Mouse (Mus musculus): Measurements from ENCODE around the gene Kifc3. TPM values are rescaled to one million over a fixed set of nuclear protein-coding genes. Genes with fewer than 3 reads are reported as not detected.
"Not testable (repeated sequence)": the region's sequence is repeated elsewhere in the genome, so short reads cannot be mapped to it uniquely, and the experiment has no call there.

The Kifc3 gene
- 94.1 and 104 TPM in 2 replicates for total RNA-seq (2021)
- long read RNA-seq, experiment 1, transcript Kifc3-201 (20 exons, 3,277 nt) = major isoform, 23 of 123 reads
- long read RNA-seq, experiment 1, partial matches to known transcripts = 11 of 123 reads
- long read RNA-seq, experiment 1, other reads (novel, unspliced or antisense) = 86 of 123 reads
- long read RNA-seq, experiment 2, transcript Kifc3-201 (20 exons, 3,277 nt) = major isoform, 26 of 122 reads
- long read RNA-seq, experiment 2, partial matches to known transcripts = 7 of 122 reads
- long read RNA-seq, experiment 2, other reads (novel, unspliced or antisense) = 86 of 122 reads

GRCm38 (mm10) chr8:95202649-95203275 is at the start of gene Kifc3:
TSS of gene Kifc3 (minus strand) at chr8:95202812.
- DNase-seq = peak; percentile 73

DNA sequence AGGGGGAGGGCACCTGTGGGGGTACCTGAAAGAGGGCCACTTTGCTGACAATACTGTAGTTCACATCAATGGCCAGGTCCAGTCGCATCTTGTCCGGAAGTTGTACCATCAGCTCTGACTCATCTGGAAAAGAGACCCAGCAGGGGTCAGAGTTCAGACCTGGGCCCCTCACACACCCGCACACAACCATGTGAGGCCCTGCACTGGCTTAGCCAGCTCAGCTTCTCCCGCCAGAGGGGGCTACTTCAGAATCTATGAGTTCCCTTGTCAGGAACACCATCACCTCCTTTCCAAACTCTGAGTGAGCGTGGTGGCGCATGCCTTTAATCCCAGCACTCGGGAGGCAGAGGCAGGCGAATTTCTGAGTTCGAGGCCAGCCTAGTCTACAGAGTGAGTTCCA is 49.4 kb upstream of the Kifc3 start:
- DNase-seq = no peak

GRCm38 (mm10) chr8:95249847-95250246 is 47.2 kb upstream of the Kifc3 start:
- no peak for DNase-seq

GRCm38 (mm10) chr8:95247277-95247676 is 44.7 kb upstream of the Kifc3 start:
- DNase-seq = no peak

- peak; percentile 66 for DNase-seq
Observed at GRCm38 (mm10) chr8:95245180-95245579, 42.6 kb upstream of the Kifc3 start.

DNA sequence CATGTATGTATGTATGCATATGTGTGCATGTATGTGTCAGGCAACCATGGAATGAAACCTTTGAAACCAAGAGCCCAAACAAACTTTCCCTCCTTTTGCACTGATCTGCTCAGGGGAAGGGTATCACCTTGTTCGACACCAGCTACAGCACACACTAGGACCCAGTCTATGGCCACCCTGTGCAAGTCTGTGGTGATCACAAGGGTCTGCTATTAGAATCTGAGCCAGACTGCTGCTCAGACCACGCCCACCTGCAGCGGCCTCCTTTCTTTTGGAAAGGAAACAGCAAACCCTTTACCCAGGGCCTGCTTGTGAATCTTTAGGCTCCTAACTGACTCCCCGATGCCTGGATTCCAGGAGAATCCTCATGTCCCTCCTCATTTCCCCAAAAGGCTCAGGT is 41.2 kb upstream of the Kifc3 start:
- no peak for DNase-seq

GRCm38 (mm10) chr8:95242826-95243571 is 40.4 kb upstream of the Kifc3 start:
- DNase-seq = peak; percentile 81

GRCm38 (mm10) chr8:95242099-95242825 is 39.6 kb upstream of the Kifc3 start:
- DNase-seq = no peak

DNA sequence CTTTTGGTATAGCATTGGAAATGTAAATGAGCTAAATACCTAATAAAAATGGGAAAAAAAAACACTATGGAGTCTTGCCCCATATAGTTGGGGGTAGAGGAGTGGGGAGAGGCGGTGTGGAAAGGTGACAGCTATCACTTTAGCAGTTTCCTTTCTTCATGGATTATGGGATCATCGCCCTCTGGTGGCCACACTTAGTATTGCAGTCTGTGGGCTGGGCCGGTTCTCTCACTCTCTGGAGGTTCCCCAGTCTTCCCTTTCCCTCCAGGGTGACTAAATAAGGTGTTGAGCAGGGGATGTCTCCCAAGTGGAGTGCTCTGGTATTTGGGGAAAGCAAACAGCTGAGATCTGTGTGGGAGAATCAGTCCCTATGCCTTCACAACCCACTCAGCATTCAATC is 33.1 kb upstream of the Kifc3 start:
- peak; percentile 86 for DNase-seq

GRCm38 (mm10) chr8:95230086-95230485 is 27.5 kb upstream of the Kifc3 start:
- DNase-seq = not testable (repeated sequence)

DNA sequence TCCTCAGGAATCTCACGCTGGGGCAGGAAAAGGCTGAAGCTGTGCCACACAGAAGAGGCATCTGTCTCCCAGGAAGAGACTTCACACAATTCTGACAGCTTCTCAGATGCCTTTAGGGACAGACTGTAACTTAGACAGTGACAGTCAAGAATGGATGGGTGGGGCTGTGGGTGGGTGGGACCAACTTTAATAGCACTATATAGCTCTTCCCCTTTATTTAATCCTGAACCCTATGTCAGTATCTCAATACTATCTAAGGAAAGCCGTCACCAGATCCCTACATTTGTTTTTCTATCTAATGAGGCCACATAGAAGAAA is 24.5 kb upstream of the Kifc3 start:
- no peak for DNase-seq

- peak; percentile 53 for DNase-seq
Observed at GRCm38 (mm10) chr8:95226251-95227150, 23.9 kb upstream of the Kifc3 start.

DNA sequence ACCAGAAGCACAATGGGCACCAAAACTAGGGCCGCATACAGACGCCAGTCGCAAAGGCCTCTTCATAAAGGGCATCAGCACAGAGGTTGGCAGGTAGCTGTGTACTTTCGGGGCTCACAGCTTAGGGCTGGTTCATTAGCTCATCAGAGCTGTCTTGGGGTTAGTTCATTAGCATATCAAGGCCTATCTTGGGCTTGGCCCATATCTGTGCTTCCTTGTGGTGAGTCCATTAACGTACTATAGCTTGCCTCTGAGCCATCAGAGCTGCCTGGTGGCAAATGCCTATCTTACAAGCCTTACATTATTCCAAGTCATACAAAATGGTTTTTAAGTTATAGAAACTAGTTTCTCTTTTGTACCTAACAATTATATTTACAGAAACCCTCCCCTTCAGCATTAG is 21.4 kb upstream of the Kifc3 start:
- DNase-seq = no peak

DNA sequence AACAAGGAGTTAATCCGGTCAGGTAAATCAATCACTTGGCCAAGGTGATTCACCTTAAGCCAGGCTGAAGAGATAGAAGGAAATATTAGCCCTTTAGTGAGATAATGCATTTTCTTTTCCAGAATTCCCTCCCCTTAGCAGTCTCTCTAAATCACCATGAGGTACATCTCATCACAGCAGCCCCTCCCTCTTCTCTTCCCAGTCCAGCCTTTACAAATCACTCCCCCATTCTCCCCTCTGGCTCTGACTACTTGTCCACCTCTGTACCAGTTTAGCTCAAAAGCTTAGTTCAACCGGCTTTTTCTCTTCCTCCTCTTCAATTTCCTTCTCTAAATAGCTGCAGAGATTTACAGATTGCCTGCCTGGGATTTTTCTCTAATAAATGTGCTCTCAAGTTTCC is 18.4 kb upstream of the Kifc3 start:
- DNase-seq = no peak

- DNase-seq = peak; percentile 35
Observed at GRCm38 (mm10) chr8:95220571-95220998, 18.0 kb upstream of the Kifc3 start.

DNA sequence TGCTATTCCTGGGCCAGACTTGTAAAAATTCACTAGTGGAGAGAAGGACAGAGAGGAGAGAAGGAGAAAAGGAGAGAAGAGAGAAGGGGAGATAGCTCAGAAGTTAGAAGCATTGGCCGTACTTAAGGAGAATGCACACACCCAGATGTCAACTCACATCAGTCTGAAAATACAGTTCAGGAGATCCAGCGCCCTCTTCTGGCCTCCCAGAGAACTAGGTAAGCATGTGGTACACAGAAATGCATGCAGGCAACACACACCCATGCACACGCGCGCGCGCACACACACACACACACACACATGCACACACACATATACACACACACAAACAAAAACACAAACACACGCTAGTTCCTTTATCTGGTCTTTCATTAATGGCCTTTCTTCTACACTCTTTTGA is 17.0 kb upstream of the Kifc3 start:
- DNase-seq = peak; percentile 39

GRCm38 (mm10) chr8:95215709-95216360 is 13.2 kb upstream of the Kifc3 start:
- peak; percentile 39 for DNase-seq

DNA sequence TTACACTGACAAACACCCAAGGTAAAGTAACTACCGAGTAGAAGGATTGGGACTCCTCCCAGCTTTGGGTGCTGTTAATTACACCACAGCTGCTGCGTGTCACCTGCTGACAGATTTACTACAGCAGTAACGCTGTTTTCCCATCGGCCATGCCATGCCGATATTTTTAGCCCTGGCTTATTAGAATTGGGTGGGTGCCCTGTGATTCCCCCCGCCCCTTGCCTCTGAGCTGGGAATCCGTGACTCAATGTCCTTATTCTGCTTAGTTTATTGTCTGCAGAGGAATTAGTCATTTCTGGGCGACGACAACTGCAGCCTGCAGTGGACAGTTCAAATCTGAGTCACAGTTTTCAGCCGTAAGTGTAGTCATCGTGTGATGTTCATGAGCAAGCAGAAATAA is 7.3 kb upstream of the Kifc3 start:
- peak; percentile 76 for DNase-seq

DNA sequence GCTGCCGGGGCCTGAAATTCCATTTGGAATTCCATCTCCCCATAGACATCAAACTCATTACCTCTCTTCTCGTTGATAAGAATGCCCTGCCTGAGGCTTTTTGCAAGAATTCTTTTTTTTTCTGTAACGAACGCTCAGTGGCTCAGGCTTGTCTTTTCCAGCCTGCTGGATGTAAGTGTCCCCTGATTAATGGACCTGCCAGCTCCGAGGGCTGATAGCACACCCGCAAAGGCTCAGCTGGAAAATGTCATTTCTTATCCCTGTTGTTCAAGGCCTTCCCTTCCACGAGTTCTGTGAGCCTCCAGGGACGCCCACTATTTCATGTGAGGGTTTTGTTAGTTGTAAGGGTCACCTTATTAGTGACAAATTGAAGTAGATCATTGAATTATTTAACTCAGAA is 3.3 kb upstream of the Kifc3 start:
- DNase-seq = peak; percentile 63

DNA sequence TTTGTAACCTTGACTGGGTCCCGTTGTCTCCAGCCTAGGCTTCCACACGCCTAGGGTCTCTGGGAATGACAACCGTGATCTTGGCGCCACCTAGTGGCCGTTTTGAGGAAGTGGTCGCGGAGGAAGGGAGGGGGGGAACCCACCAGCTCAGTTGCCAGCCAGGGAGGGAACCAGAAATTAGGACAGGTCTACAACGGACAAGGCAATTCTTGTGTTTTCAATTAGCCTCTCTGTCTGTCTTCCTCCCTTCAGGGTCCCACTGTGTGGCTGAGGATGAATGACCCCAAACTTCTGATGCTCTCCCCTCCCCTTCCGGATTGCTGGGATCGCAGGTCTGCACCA is 1.4 kb upstream of the Kifc3 start:
- DNase-seq = peak; percentile 87

DNA sequence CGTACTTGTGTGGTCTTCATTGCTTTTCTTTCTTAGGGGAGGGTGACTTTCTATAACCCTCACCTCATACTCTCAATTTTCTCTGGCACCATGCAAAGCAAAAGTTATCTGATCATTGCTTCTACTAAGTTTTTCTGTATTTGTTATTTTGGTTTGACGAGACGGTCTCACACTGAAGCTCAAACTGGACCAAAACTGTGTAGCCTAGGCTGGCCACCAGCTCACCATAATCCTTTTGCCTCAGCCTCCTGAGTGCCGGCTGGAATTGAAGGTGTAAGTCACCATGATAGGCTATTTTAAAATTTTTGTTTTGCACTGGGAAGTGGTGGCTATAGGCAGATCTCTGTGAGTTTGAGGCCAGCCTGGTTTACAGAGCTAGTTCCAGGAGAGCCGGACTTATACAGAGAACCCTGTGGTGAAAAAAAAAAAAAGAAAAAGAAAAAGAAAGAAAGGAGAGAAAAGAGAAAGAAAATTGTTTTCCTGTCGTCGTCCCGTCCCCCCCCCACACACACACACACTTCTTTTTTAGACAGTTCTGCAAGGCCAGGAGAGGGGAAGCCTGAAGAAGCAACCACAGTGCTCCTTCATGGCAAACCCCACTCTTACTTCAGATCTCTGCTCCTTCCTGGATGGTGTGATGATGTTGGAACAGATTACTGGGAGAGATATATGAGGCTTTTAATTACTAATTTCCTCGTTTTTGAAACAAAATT is 870 bp upstream of the Kifc3 start:
- no peak for DNase-seq
